Mouse (Mus musculus) lung, adult 2 months (tissue): ENCODE results near the gene AI837181.

Experiments
- CTCF ChIP-seq: fragments of 200-500 bp; IDR thresholded peaks from 2 replicates; pipeline ENCODE4 v1.5.1; 2011; ENCODE audit warnings: mild to moderate bottlenecking, low read length, control low read depth; ENCODE audit not compliant: insufficient read depth
- POLR2A ChIP-seq: fragments of 200-500 bp; IDR thresholded peaks from 2 replicates; pipeline ENCODE4 v1.6.1; 2011; ENCODE audit warnings: low read depth, mild to moderate bottlenecking, control low read depth, low read length, borderline replicate concordance; ENCODE audit errors: extremely low read depth

GRCm38 (mm10) chr19:5457746-5458442 lies 33.0 kb downstream of the AI837181 start, which contains the start of gene Ccdc85b:
- TF ChIP-seq CTCF (no peak), POLR2A (no peak)
